Mouse (Mus musculus) lung, embryonic 15.5 days (tissue): ENCODE measurements around the gene Morc1. TPM values are rescaled to one million over a fixed set of nuclear protein-coding genes. Genes with fewer than 3 reads are reported as not detected.

Experiments
- ATAC-seq: fragments of 200-750 bp; cut with Nextera tagmentation; 2 replicates; pipeline ENCODE4 v1.8.0; 2017; ENCODE audit warnings: moderate number of reproducible peaks, borderline replicate concordance; ENCODE audit not compliant: low FRiP score, low TSS enrichment; ENCODE audit errors: extremely low read depth
- H3K27ac ChIP-seq: fragments of 300-500 bp; sonication (generic); 2 replicates; pipeline ENCODE4 v1.5.1; 2015; ENCODE audit warnings: moderate library complexity, mild to moderate bottlenecking, inconsistent platforms
- H3K27me3 ChIP-seq: fragments of 300-500 bp; sonication (generic); 2 replicates; pipeline ENCODE4 v1.6.1; 2015; ENCODE audit warnings: inconsistent platforms
- H3K36me3 ChIP-seq: fragments of 300-500 bp; sonication (generic); 2 replicates; pipeline ENCODE4 v1.6.1; 2015; ENCODE audit warnings: inconsistent platforms
- H3K4me1 ChIP-seq: fragments of 300-500 bp; sonication (generic); 2 replicates; pipeline ENCODE4 v1.6.1; 2015; ENCODE audit warnings: inconsistent platforms
- H3K4me2 ChIP-seq: fragments of 300-500 bp; sonication (generic); 2 replicates; pipeline ENCODE4 v1.6.1; 2015; ENCODE audit warnings: inconsistent platforms, mild to moderate bottlenecking, moderate library complexity
- H3K4me3 ChIP-seq: fragments of 300-500 bp; sonication (generic); 2 replicates; pipeline ENCODE4 v1.5.1; 2015; ENCODE audit warnings: mild to moderate bottlenecking, inconsistent platforms
- H3K9ac ChIP-seq: fragments of 300-500 bp; sonication (generic); 2 replicates; pipeline ENCODE4 v1.6.1; 2015; ENCODE audit warnings: inconsistent platforms
- H3K9me3 ChIP-seq: fragments of 300-500 bp; sonication (generic); 2 replicates; pipeline ENCODE4 v1.6.1; 2016; ENCODE audit warnings: inconsistent platforms
- WGBS: fragments of 180-500 bp; shearing (Covaris S2); methylation state at CpG from one replicate; pipeline ENCODE4 v1.1.7; 2015; 5-methylcytosine and 5-hydroxymethylcytosine counted together
- polyA plus RNA-seq: library from polyadenylated mRNA; unstranded; fragments of >200 nt; fragmentation: Nextera tagmentation; extraction: Ambion mirVana; gene quantifications from 2 replicates; pipeline ENCODE4 v1.2.1, GENCODE M21; 2015

Gene Morc1
- 0.21 and 0.30 TPM in 2 replicates for polyA plus RNA-seq

GRCm38 (mm10) chr16:48431027-48431426 lies at the start of gene Morc1:
TSS of gene Morc1 (plus strand) at chr16:48431237.
- H3K4me1 ChIP-seq, result 0 out of 2 replicates have a peak, but pooled peaks cover 3% of the 10 kb centered on the region
- H3K9me3 ChIP-seq, result no peaks in the 10 kb centered on the region
- H3K9ac ChIP-seq, result no peak within 1 kb of the TSS
- H3K4me3 ChIP-seq, result no peak within 1 kb of the TSS
- WGBS, result 92% methylated on average over 15 of the region's 15 CpGs
- H3K4me2 ChIP-seq, result no peak within 1 kb of the TSS
- ATAC-seq, result no peak
- H3K27ac ChIP-seq, result no peak within 1 kb of the TSS
- H3K27me3 ChIP-seq, result no peaks in the 10 kb centered on the region
- H3K36me3 ChIP-seq, result no peaks in the 10 kb centered on the region

DNA sequence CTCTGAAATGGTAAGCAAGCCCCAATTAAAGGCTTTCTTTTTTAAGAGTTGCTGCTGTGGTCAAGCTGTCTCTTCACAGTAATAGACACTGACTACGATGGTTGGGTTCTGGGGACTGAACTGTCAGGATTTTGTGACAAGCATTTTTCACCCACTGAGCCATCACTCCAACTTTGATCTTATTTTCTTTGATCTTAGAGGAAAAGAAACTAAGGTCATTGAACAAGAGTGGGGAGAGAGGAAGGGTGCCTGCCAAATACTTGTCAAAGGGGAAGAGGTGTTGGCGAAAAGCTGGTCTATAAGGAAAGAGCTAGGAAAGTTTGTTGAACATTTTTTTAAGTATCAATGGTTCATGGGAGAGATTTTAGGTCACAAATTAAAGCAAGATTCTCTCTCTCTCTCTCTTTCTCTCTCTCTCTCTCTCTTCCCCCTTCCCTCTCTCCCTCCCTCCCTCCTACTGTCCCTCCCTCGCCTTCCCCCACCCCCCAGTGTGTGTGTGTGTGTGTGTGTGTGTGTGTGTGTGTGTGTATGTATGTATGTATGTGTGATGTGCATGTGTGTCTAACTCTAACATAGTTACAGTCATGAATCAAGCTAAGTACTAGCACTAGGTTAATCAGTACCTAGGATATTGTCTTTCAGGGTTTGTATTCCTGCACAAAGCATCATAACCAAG lies 47.3 kb upstream of the Morc1 start:
- H3K9ac ChIP-seq, result no peak overlapping the region
- no peak overlapping the region; the same call in 1 of the 2 replicates for H3K27ac ChIP-seq
- no peaks in the 10 kb centered on the region for H3K36me3 ChIP-seq
- peak; percentile 79; the same call in 1 of the 2 replicates for ATAC-seq
- H3K27me3 ChIP-seq, result no peaks in the 10 kb centered on the region
- H3K9me3 ChIP-seq, result no peaks in the 10 kb centered on the region
- no peak overlapping the region for H3K4me3 ChIP-seq
- H3K4me2 ChIP-seq, result no peak overlapping the region
- WGBS, result 27% methylated on average over 2 of the region's 3 CpGs
- no peaks in the 10 kb centered on the region for H3K4me1 ChIP-seq

DNA sequence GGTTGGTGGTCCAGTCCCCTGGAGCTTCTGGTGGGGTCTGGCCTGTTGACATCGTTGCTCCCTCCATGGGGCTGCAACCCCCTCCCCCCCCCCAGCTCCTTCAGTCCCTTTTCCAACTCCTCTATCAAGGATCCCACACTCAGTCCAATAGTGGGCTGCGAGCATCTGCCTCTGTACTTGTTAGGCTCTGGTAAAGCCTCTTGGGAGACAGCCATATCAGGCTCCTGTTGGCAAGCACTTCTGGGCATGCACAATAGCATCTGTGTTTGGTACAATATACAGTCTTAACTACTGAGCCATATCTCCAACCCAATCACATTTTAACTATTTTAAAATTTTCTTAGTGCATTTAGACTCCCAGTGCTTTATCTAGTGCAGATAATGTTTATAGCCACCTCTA lies 44.1 kb upstream of the Morc1 start:
- Histone ChIP-seq H3K4me3 (no peak overlapping the region), H3K9ac (no peak overlapping the region), H3K27me3 (no peaks in the 10 kb centered on the region), H3K9me3 (no peaks in the 10 kb centered on the region), H3K27ac (no peak overlapping the region), H3K36me3 (no peaks in the 10 kb centered on the region), H3K4me1 (no peaks in the 10 kb centered on the region), H3K4me2 (no peak overlapping the region)
- WGBS, result 84% methylated on average over 2 of the region's 2 CpGs
- no peak for ATAC-seq

DNA sequence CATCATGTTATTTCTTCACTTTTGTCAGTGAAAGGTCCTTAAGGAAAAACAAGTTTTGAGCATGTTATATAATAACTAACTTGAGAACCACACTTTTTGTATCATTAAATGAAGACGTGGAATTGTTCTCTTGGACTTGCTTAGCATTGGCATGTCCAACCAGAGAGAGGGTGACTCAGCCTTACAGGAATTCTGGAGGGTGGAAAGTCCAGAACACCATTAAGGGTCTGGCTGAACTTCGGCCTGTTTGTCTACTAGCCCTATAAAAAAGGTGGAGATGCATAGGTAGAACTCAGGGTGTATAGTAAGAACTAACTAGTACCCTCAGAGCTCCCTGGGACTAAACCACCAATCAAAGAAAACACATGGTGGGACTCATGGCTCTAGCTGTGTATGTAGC lies 35.8 kb upstream of the Morc1 start:
- no peak overlapping the region for H3K4me3 ChIP-seq
- H3K9me3 ChIP-seq, result no peaks in the 10 kb centered on the region
- H3K9ac ChIP-seq, result no peak overlapping the region
- no peak for ATAC-seq
- no peak overlapping the region for H3K4me2 ChIP-seq
- no peaks in the 10 kb centered on the region for H3K36me3 ChIP-seq
- no peak overlapping the region for H3K27ac ChIP-seq
- WGBS, result 88% methylated on average over 2 of the region's 2 CpGs
- H3K27me3 ChIP-seq, result no peaks in the 10 kb centered on the region
- H3K4me1 ChIP-seq, result no peaks in the 10 kb centered on the region

GRCm38 (mm10) chr16:48402963-48403362 lies 28.1 kb upstream of the Morc1 start:
- Histone ChIP-seq H3K27me3 (no peaks in the 10 kb centered on the region), H3K4me2 (no peak overlapping the region), H3K4me3 (no peak overlapping the region), H3K9ac (no peak overlapping the region), H3K36me3 (no peaks in the 10 kb centered on the region), H3K4me1 (no peaks in the 10 kb centered on the region), H3K9me3 (no peaks in the 10 kb centered on the region), H3K27ac (no peak overlapping the region)
- WGBS, result 56% methylated on average over 4 of the region's 4 CpGs
- ATAC-seq, result no peak

DNA sequence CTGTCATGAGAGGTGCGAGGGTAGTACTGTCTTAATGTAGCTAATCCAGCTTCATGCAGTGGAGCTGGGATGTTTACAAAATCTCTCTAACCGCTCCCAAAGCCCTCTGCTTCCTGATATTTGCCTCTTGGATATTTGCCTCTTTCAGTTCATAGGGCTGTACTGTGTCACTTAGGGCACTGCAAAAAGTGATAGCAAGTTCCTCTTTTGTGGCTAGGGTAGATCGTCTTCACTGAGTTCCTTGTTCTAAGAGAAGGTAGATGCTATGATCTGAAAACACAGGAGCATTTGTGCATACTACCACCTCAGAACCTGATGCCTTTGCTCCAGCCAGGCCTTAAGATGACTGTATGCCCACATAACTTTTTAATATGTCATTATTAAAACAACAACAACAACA lies 27.6 kb upstream of the Morc1 start:
- 58% methylated on average over 3 of the region's 3 CpGs for WGBS
- H3K4me1 ChIP-seq, result no peaks in the 10 kb centered on the region
- H3K36me3 ChIP-seq, result no peaks in the 10 kb centered on the region
- H3K4me2 ChIP-seq, result no peak overlapping the region
- H3K27me3 ChIP-seq, result no peaks in the 10 kb centered on the region
- no peak for ATAC-seq
- H3K9me3 ChIP-seq, result no peaks in the 10 kb centered on the region
- H3K9ac ChIP-seq, result no peak overlapping the region
- H3K27ac ChIP-seq, result no peak overlapping the region
- no peak overlapping the region for H3K4me3 ChIP-seq

DNA sequence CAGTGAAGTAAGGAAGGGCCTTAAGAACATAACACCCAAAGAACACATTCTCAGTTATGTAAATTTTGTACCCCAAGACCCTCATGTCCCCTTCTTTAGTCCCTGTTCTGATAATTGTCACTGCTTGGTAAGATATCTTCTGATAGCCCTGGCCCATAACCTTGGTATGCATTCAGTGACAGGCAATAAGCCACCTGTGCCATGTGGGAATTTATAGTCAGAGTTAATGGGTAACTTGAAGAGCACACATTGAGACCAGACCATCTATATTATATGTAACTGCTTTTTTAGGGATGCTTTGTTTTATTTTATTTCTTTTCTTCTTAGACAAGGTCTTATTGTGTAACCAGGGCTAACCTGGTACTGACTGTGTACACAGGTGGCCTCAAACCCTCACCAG lies 27.0 kb upstream of the Morc1 start:
- no peak overlapping the region for H3K4me3 ChIP-seq
- no peak overlapping the region for H3K9ac ChIP-seq
- no peaks in the 10 kb centered on the region for H3K9me3 ChIP-seq
- H3K4me1 ChIP-seq, result no peaks in the 10 kb centered on the region
- no peak overlapping the region for H3K27ac ChIP-seq
- no peak overlapping the region for H3K4me2 ChIP-seq
- no peaks in the 10 kb centered on the region for H3K36me3 ChIP-seq
- ATAC-seq, result no peak
- no peaks in the 10 kb centered on the region for H3K27me3 ChIP-seq

DNA sequence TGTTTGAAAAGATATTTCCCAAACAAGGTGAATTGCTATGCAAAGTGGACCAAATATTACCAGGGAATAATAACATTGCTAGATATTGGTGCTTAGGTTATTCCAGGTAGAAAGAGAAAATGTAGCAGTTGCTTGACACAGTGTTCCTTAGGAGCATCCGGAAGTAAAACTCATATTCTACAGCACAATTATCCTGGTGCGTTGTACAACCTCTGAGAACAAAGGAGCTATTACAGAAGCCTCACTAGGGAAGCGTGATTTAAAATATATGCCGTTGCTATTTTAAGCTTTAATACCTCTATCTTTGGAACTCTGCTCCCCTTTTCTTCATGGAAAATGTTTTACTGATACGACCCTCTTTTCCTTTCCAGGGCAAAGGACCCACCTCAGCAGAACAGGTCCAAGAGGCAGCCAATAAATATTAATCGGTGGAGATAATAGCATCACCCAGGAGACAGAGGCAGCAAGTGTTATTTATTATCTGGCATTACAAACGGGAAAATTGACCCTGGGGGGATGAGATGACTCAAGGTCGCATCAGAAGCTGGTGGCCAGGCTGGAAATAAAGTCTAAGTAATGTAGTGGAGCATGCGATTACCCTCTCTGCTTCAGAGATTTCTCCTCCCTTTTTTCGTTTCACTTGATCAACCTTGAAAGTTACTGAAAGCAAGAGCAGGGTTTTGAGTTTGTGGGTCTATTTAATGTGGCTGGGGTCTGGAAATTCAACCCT lies 25.2 kb upstream of the Morc1 start:
- WGBS, result 66% methylated on average over 10 of the region's 10 CpGs
- H3K4me2 ChIP-seq, result no peak overlapping the region
- no peak for ATAC-seq
- H3K27me3 ChIP-seq, result no peaks in the 10 kb centered on the region
- H3K4me1 ChIP-seq, result peaks cover 9% of the 10 kb centered on the region
- no peaks in the 10 kb centered on the region for H3K36me3 ChIP-seq
- no peak overlapping the region for H3K27ac ChIP-seq
- H3K9ac ChIP-seq, result no peak overlapping the region
- no peaks in the 10 kb centered on the region for H3K9me3 ChIP-seq
- no peak overlapping the region for H3K4me3 ChIP-seq

DNA sequence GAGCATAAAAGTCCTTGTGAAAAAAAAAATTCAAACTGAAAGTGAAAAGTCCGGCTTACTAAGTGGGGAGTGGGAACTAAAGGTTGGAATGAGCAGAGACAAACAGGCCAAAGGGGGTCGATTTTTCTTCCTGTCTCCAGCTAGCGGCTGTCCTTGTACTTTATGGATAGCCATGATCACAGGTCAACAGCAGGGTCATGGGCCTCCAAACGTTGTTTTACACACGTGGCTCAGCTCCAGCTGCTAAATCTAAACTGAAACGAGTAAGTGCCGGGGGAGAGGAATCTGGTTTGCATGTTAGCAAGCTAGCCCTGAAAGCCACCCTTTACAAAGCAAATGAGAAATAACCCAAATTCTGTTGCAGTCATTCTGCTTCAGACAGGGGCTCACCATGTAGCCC lies 21.5 kb upstream of the Morc1 start:
- ATAC-seq, result no peak
- Histone ChIP-seq H3K27ac (0 out of 2 replicates have a peak overlapping the region, but pooled peaks have one; percentile 41), H3K4me2 (peak overlapping the region; percentile 39), H3K9ac (no peak overlapping the region), H3K4me3 (no peak overlapping the region), H3K4me1 (peaks cover 9% of the 10 kb centered on the region), H3K9me3 (no peaks in the 10 kb centered on the region), H3K36me3 (no peaks in the 10 kb centered on the region), H3K27me3 (no peaks in the 10 kb centered on the region)
- WGBS, result 12% methylated on average over 7 of the region's 7 CpGs

DNA sequence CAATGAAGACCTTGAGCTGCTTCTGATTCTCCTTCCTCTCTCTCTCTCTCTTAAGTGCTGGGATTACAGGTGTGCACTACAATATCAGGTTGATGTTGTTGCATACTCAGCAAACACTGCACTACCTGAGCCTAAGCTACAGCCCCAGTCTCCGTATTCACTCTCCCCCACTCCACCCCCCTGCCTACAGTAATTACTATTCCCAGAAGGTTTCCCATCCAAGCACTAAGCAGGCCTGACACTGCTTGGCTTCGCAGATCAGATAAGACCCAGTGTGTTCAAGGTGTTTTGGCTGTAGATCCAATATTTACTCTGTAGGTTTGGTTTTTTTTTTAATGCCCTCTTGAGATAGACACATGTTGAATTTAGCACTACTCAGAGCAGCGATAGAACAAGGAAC lies 20.9 kb upstream of the Morc1 start:
- peak; percentile 85 for ATAC-seq
- peak overlapping the region; percentile 41; the same call in 1 of the 2 replicates for H3K27ac ChIP-seq

GRCm38 (mm10) chr16:48412246-48412645 lies 18.8 kb upstream of the Morc1 start, which contains the start of gene Gm5485:
TSS of gene Gm5485 (minus strand) at chr16:48412416.
- WGBS, result 81% methylated on average over 1 of the region's 1 CpGs
- no peak for ATAC-seq
- no peak within 1 kb of the TSS for H3K4me3 ChIP-seq
- H3K4me2 ChIP-seq, result no peak within 1 kb of the TSS
- no peaks in the 10 kb centered on the region for H3K36me3 ChIP-seq
- no peaks in the 10 kb centered on the region for H3K9me3 ChIP-seq
- H3K4me1 ChIP-seq, result peaks cover 9% of the 10 kb centered on the region
- H3K9ac ChIP-seq, result no peak within 1 kb of the TSS
- no peaks in the 10 kb centered on the region for H3K27me3 ChIP-seq
- H3K27ac ChIP-seq, result no peak within 1 kb of the TSS

More for the DNA sequence above, 20.9 kb upstream of the Morc1 start:
- Histone ChIP-seq H3K9me3 (no peaks in the 10 kb centered on the region), H3K4me1 (peaks cover 9% of the 10 kb centered on the region), H3K9ac (no peak overlapping the region), H3K27me3 (no peaks in the 10 kb centered on the region), H3K4me2 (peak overlapping the region; percentile 39), H3K36me3 (no peaks in the 10 kb centered on the region), H3K4me3 (no peak overlapping the region)
- WGBS, result 44% methylated on average over 3 of the region's 3 CpGs

DNA sequence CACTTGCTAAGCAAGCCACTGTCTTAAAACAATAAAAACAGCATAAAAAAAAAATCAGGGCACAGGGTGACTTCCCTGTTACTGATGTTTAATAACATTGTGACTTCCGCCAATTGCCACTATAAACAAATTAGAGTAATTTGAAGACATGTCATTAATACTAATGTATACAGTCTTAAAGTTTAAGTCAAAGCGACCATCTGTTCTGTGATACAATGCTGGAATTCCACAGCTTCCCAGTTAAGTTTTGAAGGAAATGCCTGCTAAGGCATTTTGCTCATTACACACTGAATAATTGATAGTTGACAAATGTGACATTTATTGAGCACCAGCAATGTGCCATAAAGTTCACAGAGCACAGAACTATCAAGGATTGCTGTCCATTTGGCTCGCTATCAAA lies 12.5 kb upstream of the Morc1 start:
- ATAC-seq, result no peak; the same call in 1 of the 2 replicates
- Histone ChIP-seq H3K9me3 (no peaks in the 10 kb centered on the region), H3K4me1 (0 out of 2 replicates have a peak, but pooled peaks cover 5% of the 10 kb centered on the region), H3K4me3 (no peak overlapping the region), H3K27me3 (no peaks in the 10 kb centered on the region), H3K4me2 (no peak overlapping the region), H3K27ac (no peak overlapping the region), H3K9ac (no peak overlapping the region), H3K36me3 (no peaks in the 10 kb centered on the region)
- 35% methylated on average over 3 of the region's 3 CpGs for WGBS
